Mouse (Mus musculus) right cerebral cortex, adult 18-20 months (tissue): Measurements from ENCODE around the gene Gm28048.
A peak's percentile ranks its signal among the peaks of the same experiment; 100 is the strongest.

Experiments used
- DNase-seq: peaks from one replicate; pipeline ENCODE4 v3.0.0; 2022; ENCODE audit warnings: mixed read lengths

Gm28048 gene

DNA sequence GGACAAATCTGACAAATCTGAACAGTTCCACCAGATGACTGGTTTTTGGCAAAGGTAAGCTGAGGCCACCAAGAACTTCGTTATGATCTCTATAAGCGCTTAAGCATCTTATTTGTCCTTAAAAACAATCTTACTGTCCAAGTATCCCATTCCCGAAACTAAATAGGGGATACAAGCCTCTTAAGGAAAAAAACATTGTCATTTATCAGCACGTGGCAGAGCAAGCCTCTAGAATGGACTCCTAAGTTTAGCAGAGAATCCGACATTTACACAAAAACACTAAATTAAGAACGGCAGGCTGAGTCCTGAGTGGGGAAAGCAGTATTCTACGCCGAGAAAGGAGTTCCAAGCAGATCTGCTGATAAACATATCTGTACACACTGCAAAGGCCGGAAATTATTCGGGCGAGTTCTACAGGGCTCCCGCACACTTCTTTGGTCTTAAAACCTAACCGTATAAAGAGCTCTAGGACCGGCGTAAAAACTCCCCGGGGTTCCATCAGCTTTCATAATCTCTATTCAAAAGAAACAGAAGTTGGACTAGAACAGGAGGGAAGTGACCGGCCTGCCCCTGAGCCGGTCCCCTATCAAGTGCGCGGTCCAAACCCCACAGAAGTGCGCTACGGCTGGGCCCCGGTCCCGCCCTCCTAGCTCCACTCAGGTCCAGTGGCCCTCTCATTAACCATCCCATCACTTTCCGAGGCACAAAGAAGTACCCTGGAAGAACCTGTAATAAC lies 124.0 kb downstream of the Gm28048 start:
- DNase-seq, result no peak

DNA sequence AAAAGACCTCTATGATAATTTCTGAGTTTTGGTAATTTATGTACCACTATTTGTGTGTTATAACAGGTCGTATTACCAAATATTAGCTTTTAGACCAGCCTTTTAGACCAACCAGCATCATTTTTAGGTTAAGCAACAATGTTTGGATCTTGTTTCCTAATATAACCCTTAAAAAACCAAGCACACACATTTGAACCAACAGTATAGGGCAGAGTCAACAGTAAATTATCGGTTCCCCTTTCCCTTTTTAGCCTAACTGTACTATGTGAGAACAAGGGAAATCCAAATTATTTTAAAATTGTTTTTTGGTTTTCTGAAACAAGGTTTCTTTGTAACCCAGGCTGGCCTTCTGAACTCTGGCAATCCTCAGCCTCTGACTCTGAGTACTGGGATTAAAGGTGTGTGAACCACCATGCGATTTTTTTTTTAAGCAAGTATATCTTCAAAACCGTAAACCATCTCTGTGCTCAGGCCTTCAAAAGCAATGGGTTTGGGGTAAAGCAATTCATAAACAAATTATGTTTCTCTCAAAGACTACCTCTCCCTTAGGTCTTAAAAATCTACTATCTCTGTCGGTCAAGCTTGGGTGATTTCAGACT lies 124.7 kb downstream of the Gm28048 start:
- DNase-seq, result no peak

GRCm38 (mm10) chr11:22856371-22856965 lies 125.4 kb downstream of the Gm28048 start:
- peak; percentile 21 for DNase-seq

- no peak for DNase-seq
These were observed 127.3 kb downstream of the Gm28048 start for GRCm38 (mm10) chr11:22854571-22854970.

DNA sequence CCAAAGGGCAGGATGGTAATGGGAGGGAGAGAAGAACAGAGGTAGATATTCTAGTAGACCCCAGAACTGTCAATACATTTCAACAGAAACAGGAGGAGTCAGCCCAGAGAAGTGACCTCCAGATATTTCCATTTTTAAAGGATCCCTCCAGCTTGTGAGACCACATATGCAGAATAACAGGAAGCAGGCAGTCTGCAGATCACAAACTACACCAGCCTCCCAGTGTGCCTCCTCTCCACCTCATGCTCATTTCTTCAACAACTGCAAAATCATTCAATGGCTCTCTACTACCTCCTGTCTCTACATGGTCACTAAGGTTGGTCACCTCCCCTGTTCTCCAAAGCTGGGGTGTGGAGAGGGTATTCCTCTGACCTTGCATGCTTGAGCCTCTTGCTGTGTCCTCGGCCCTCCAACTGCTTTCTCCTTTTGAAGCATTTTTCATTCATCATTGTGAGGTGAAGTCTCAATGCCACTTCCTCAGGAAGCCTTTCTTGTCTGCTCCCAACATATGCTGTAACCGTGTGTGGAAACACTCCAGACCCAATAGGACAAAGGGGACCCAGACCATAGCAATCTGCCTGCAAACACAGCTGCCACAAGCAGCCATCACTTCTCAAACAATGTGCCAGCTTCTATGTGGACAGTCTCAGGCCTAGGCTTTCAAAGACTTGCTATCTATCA lies 128.3 kb downstream of the Gm28048 start:
- DNase-seq, result no peak

- no peak for DNase-seq
These were observed 129.4 kb downstream of the Gm28048 start for GRCm38 (mm10) chr11:22852510-22852909.

DNA sequence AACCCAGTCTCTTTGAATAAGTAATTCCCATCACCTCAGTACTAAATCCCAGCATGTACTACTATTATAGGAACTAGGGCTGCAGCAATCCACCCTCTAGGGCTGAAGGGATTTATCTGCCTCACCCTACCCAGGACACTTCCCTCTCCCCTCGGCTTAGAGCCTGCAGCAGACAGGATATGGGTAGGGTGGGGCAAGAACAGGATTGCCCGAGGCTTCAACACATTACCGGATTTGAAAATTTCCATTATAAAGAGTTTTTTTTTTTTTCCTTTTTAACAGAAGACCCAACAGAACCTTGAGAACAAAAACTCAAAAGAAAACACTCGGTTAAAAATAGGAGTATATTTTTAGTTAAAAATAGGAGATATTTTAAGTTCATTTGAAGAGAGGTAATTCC lies 130.5 kb downstream of the Gm28048 start:
- no peak for DNase-seq

GRCm38 (mm10) chr11:22850077-22850476 lies 131.8 kb downstream of the Gm28048 start:
- no peak for DNase-seq

DNA sequence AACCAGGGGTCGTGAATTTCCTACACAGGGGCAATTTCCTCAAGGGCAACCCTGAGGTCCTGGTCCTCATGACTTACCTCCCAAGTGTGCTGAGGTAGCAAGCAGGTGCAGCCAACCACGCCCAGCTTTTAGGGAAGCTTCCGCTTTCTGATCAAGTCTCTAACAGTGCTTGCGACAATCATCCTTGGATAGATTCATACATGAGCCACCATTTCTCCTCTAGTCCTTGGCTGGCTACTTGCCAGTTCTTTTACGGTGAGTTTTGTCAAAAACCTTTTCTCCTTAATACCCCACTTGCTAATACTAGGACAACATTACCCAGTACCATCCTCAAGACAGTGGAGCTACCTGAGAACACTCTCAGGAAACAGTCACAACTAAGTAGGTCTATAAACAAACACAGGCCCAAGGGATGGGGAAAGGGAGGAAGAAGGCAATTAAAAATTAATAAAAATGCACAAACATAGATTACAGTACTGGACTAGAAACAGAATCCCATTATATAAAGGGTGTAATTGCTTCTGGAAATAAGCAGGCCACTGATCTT lies 133.2 kb downstream of the Gm28048 start:
- DNase-seq, result no peak

GRCm38 (mm10) chr11:22847732-22848648 lies 133.9 kb downstream of the Gm28048 start:
- no peak for DNase-seq

GRCm38 (mm10) chr11:22846960-22847731 lies 134.7 kb downstream of the Gm28048 start:
- no peak for DNase-seq

GRCm38 (mm10) chr11:22846093-22846835 lies 135.6 kb downstream of the Gm28048 start:
- no peak for DNase-seq

DNA sequence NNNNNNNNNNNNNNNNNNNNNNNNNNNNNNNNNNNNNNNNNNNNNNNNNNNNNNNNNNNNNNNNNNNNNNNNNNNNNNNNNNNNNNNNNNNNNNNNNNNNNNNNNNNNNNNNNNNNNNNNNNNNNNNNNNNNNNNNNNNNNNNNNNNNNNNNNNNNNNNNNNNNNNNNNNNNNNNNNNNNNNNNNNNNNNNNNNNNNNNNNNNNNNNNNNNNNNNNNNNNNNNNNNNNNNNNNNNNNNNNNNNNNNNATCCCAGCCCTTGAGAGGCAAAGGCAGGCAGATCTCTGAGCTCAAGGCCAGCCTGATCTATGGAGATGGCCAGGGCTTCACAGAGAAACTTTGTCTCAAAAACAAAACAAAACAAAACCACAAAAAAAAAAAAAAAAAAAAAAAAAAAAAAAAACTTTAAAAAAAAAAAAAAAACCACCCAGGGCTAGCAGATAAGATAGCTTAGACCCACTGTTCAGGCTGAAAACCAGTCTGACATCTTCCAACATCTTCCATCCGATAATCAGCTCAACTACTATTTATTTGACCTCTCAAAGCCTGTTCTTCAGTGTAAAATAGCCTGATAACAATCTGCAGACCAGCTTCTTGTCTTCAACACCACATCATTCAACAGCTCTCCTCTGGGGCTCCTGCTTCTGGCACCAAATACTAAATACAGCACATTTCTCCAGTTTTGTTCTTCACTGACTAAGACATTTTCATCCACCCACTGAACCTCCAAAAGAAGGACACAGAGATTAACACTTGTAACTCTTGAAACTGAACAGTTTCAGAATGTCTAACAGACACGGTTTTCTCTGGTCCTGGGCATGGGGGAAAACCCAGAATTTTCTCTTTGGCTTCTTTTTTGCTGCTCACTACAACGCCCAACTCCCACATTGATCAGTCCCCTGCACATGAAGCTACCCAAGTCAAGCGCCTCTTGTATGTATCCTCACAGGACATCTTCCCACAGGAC lies 136.9 kb downstream of the Gm28048 start:
- peak; percentile 42 for DNase-seq

- DNase-seq, result no peak
These were observed 142.4 kb downstream of the Gm28048 start for GRCm38 (mm10) chr11:22839456-22839855.

GRCm38 (mm10) chr11:22838361-22838760 lies 143.5 kb downstream of the Gm28048 start:
- no peak for DNase-seq

GRCm38 (mm10) chr11:22836269-22836668 lies 145.6 kb downstream of the Gm28048 start:
- no peak for DNase-seq

DNA sequence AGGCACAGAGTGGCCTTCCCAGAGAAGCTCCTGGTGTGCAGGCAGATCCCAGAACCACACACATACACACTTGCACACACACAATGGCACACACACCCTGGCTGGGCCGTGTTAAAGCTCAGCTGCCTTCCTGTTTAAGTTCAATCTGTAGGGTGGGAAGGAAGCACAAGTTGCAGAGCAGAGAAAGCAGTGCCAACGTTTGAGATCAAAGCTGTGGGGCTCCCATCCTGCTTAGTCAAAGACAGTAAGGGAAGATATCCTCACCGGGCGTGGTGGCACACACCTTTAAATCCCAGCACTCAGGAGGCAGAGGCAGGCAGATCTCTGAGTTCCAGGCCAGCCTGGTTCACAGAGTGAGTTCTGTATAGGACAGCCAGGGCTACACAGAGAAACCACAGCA lies 149.3 kb downstream of the Gm28048 start:
- DNase-seq, result no peak

- no peak for DNase-seq
These were observed 150.0 kb downstream of the Gm28048 start for GRCm38 (mm10) chr11:22831916-22832315.

GRCm38 (mm10) chr11:22830684-22831083 lies 151.2 kb downstream of the Gm28048 start:
- DNase-seq, result no peak
